In the genomic region with DNA sequence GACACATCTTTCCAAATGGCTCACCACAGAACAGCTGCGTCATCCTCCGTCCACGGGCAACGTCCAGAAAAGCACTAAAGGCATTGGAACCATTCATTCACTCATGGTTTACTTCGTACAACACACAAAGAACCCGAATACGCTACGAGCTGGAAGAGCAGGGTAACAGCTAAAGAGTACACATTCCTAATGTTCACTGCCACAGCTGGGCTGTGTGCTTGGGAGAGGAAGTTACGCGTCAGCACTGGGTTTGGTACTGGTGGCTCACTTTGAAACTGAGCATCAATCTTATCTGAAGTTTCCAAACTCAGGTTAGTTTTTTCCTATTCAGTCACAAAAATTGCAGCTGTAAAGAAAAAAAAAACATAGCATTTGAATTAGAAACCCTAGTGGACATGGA, we compare ENCODE assay signal across 36 mouse cellular contexts. TPM values are rescaled to one million over a fixed set of nuclear protein-coding genes. Genes with fewer than 3 reads are reported as not detected.
"Had no signal": no experiment of that assay in that cellular context is flagged by ENCODE, and none has a peak within 500 bp of the region (broad histone marks: within the 10 kb centered on the region; RNA-seq: fewer than 3 reads in every experiment).

No protein-coding gene starts in this region.

- H3K4me3 ChIP-seq: heart, embryonic 10.5 days; heart, embryonic 12.5 days; heart, embryonic 13.5 days; heart, embryonic 15.5 days; hindbrain, embryonic 10.5 days; hindbrain, embryonic 12.5 days; hindbrain, embryonic 13.5 days; hindbrain, embryonic 15.5 days; intestine, embryonic 15.5 days; kidney, embryonic 15.5 days; layer of hippocampus, adult 2 months had no signal

- H3K27ac ChIP-seq: heart, embryonic 10.5 days; heart, embryonic 13.5 days; heart, embryonic 15.5 days; hindbrain, embryonic 10.5 days; hindbrain, embryonic 12.5 days; hindbrain, embryonic 13.5 days; hindbrain, embryonic 14.5 days; hindbrain, embryonic 15.5 days; hindbrain, postnatal 0 days; intestine, embryonic 15.5 days; kidney, embryonic 15.5 days; kidney, postnatal 0 days; layer of hippocampus, adult 2 months had no signal

- H3K4me1 ChIP-seq: heart, embryonic 12.5 days; heart, embryonic 13.5 days; heart, embryonic 15.5 days; hindbrain, embryonic 10.5 days; hindbrain, embryonic 13.5 days; hindbrain, embryonic 15.5 days; intestine, embryonic 15.5 days; kidney, embryonic 15.5 days had no signal

- H3K9me3 ChIP-seq: heart, embryonic 10.5 days; heart, embryonic 12.5 days; heart, embryonic 13.5 days; heart, embryonic 15.5 days; hindbrain, embryonic 10.5 days; hindbrain, embryonic 12.5 days; hindbrain, embryonic 13.5 days; hindbrain, embryonic 15.5 days; intestine, embryonic 15.5 days; kidney, embryonic 15.5 days had no signal

- H3K36me3 ChIP-seq: heart, embryonic 10.5 days; hindbrain, embryonic 10.5 days; intestine, embryonic 15.5 days; kidney, embryonic 15.5 days had no signal

- H3K9ac ChIP-seq: heart, embryonic 12.5 days; heart, embryonic 13.5 days; heart, embryonic 15.5 days; hindbrain, embryonic 12.5 days; hindbrain, embryonic 13.5 days; hindbrain, embryonic 14.5 days; hindbrain, embryonic 15.5 days; intestine, embryonic 15.5 days; kidney, embryonic 15.5 days had no signal

- H3K27me3 ChIP-seq: heart, embryonic 12.5 days; heart, embryonic 13.5 days; heart, embryonic 15.5 days; hindbrain, embryonic 12.5 days; hindbrain, embryonic 13.5 days; hindbrain, embryonic 15.5 days; intestine, embryonic 15.5 days; kidney, embryonic 15.5 days had no signal

- ATAC-seq: hindbrain, embryonic 16.5 days; hindbrain, postnatal 0 days; inflammation-experienced regulatory T-cells, adult 6 months; intestine, embryonic 15.5 days; intestine, embryonic 16.5 days; intestine, postnatal 0 days had no signal

- H3K4me2 ChIP-seq: heart, embryonic 11.5 days; heart, embryonic 12.5 days; heart, embryonic 13.5 days; heart, embryonic 15.5 days; hindbrain, embryonic 12.5 days; hindbrain, embryonic 13.5 days; hindbrain, embryonic 14.5 days; hindbrain, embryonic 15.5 days; intestine, embryonic 15.5 days; kidney, embryonic 15.5 days had no signal

- DNase-seq: heart, postnatal 10 days; heart, postnatal 14 days; heart, postnatal 36 days; heart, postnatal 4 days; kidney, adult 11 months; kidney, adult 18-20 months; kidney, adult 2 months; kidney, adult 8-10 months; kidney, adult 9 months; kidney, postnatal 10 days; kidney, postnatal 14 days; kidney, postnatal 25 days; kidney, postnatal 36 days; kidney, postnatal 4 days; layer of hippocampus, adult 9-11 months; layer of hippocampus, postnatal 36 days had no signal

RNA-seq across cellular contexts. Expression of a gene that starts 23.5 kb away (rescaled TPM):
- total RNA-seq: hematopoietic stem cell, adult 5-6 weeks had no signal
- polyA plus RNA-seq: inflammation-experienced regulatory T-cells, adult 6 months had no signal
